Mouse (Mus musculus): ENCODE measurements around the gene Maml2.

GRCm38 (mm10) chr9:13598596-13599333 is 301.0 kb downstream of the Maml2 start:
- TF ChIP-seq CTCF (IDR thresholded peaks at IDR 0.05): no peak
- TF ChIP-seq EP300 (IDR thresholded peaks at IDR 0.05): no peak

Data from lung, postnatal 0 days (tissue).